Comparison of ENCODE assay signal across 8 mouse cellular contexts in the genomic region with DNA sequence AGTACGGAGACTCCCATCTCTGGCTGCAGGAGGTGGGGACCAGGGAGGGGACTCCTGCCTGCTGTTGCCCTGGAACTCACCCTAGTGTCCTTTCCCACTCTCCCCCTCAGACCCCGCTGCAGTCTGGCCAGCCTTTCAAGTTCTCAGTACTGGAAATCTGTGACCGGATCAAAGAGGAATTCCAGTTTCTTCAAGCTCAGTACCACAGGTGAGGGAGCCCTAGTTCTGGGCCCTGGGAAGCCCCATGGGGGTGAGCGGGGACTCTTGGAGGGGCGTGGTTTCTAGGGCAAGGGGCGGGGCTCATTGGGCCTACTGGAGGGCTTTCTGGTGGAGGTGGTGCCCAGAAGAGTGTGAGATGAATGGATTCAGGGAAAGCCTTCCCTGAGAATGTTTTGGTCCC. TPM values are rescaled to one million over a fixed set of nuclear protein-coding genes. Genes with fewer than 3 reads are reported as not detected.
DNase-seq lines count a peak whose midpoint lies in the region; ATAC-seq and TF ChIP-seq lines count a peak whose summit lies in the region.

No protein-coding gene starts in this region.

- H3K27ac ChIP-seq in spleen, adult 2 months (ENCODE audit: insufficient read depth, low read length), result no peak overlapping the region
- peak overlapping the region; percentile 58 for H3K27ac ChIP-seq in embryonic facial prominence, embryonic 14.5 days (replicated peaks; ENCODE audit: low read depth, low read length)
- peak overlapping the region; percentile 46; the same call in 1 of the 2 replicates for H3K27ac ChIP-seq in intestine, embryonic 16.5 days (ENCODE audit: low read length)

- H3K4me1 ChIP-seq in spleen, adult 2 months (ENCODE audit: control insufficient read depth, insufficient read depth, insufficient read length), result peaks cover 14% of the 10 kb centered on the region
- peaks cover 38% of the 10 kb centered on the region for H3K4me1 ChIP-seq in embryonic facial prominence, embryonic 14.5 days (ENCODE audit: control insufficient read depth, insufficient read depth, low read length)
- peaks cover 37% of the 10 kb centered on the region for H3K4me1 ChIP-seq in intestine, embryonic 16.5 days (ENCODE audit: control insufficient read depth, insufficient read depth, low read length)

- WGBS in spleen, adult 2 months, result 25% methylated on average over 6 of the region's 6 CpGs
- WGBS in embryonic facial prominence, embryonic 14.5 days, result under 1% methylated on average over 6 of the region's 6 CpGs
- 4% methylated on average over 6 of the region's 6 CpGs for WGBS in intestine, embryonic 16.5 days

- TF ChIP-seq POLR2A in spleen, adult 2 months (IDR thresholded peaks at IDR 0.05; ENCODE audit: low read depth, low read length), result no peak

- no peak for TF ChIP-seq CTCF in spleen, adult 2 months (IDR thresholded peaks at IDR 0.05; ENCODE audit: extremely low read depth, insufficient read depth, insufficient read length, insufficient replicate concordance)

- ATAC-seq in embryonic facial prominence, embryonic 14.5 days (ENCODE audit: low read depth), result no peak
- ATAC-seq in intestine, embryonic 16.5 days, result no peak

- H3K4me3 ChIP-seq in spleen, adult 2 months (ENCODE audit: extremely low read depth, insufficient read depth, insufficient read length), result peak overlapping the region; percentile 58
- H3K4me3 ChIP-seq in embryonic facial prominence, embryonic 14.5 days (ENCODE audit: low read depth, low read length), result peak overlapping the region; percentile 68
- peak overlapping the region; percentile 69 for H3K4me3 ChIP-seq in intestine, embryonic 16.5 days (ENCODE audit: low read length)

- H3K36me3 ChIP-seq in spleen, adult 2 months (ENCODE audit: control insufficient read depth, insufficient read depth, low read length), result no peaks in the 10 kb centered on the region
- H3K36me3 ChIP-seq in embryonic facial prominence, embryonic 14.5 days (ENCODE audit: control insufficient read depth, insufficient read depth, low read length), result peaks cover 12% of the 10 kb centered on the region; the same call in 1 of the 2 replicates
- no peaks in the 10 kb centered on the region for H3K36me3 ChIP-seq in intestine, embryonic 16.5 days (ENCODE audit: control insufficient read depth, insufficient read depth, low read length)

- peak overlapping the region; percentile 78 for H3K9ac ChIP-seq in embryonic facial prominence, embryonic 14.5 days (ENCODE audit: low read depth, low read length)
- H3K9ac ChIP-seq in intestine, embryonic 16.5 days (ENCODE audit: low read depth, low read length), result peak overlapping the region; percentile 77

- peaks cover 1% of the 10 kb centered on the region; the same call in 1 of the 2 replicates for H3K27me3 ChIP-seq in spleen, adult 2 months (ENCODE audit: control insufficient read depth, insufficient read depth, low read length)
- 0 out of 2 replicates have a peak, but pooled peaks cover 5% of the 10 kb centered on the region for H3K27me3 ChIP-seq in embryonic facial prominence, embryonic 14.5 days (replicated peaks; ENCODE audit: control insufficient read depth, insufficient read depth, low read length)
- H3K27me3 ChIP-seq in intestine, embryonic 16.5 days (replicated peaks; ENCODE audit: control insufficient read depth, insufficient read depth, low read length), result no peaks in the 10 kb centered on the region

- H3K9me3 ChIP-seq in embryonic facial prominence, embryonic 14.5 days (ENCODE audit: control insufficient read depth, low read length), result no peaks in the 10 kb centered on the region
- H3K9me3 ChIP-seq in intestine, embryonic 16.5 days (ENCODE audit: control insufficient read depth, low read length), result no peaks in the 10 kb centered on the region

- peak overlapping the region; percentile 89 for H3K4me2 ChIP-seq in embryonic facial prominence, embryonic 14.5 days (ENCODE audit: low read depth, low read length)
- H3K4me2 ChIP-seq in intestine, embryonic 16.5 days (ENCODE audit: low read depth, low read length), result peak overlapping the region; percentile 89

- peak in 1 of 2 experiments; percentile 33 for DNase-seq in spleen, adult 2 months (ENCODE audit: low read depth in 1 of 2, low spot score in 2 of 2)
- DNase-seq in spleen, adult 18-20 months, result no peak
- DNase-seq in embryonic facial prominence, embryonic 14.5 days (ENCODE audit: low spot score), result no peak
- peak; percentile 55 for DNase-seq in lung, postnatal 10 days
- DNase-seq in frontal cortex, postnatal 25 days (ENCODE audit: low spot score in 2 of 2), result no peak
- DNase-seq in right cerebral cortex, postnatal 4 days, result no peak
- no peak for DNase-seq in ovary, postnatal 10 days (ENCODE audit: low spot score)

RNA-seq across cellular contexts. Expression of gene Tle2, which starts 1.3 kb away (rescaled TPM):
- 49.9 and 58.6 TPM in 2 replicates for polyA plus RNA-seq in spleen, adult 2 months (2012; rRNA removed)
- polyA plus RNA-seq in embryonic facial prominence, embryonic 14.5 days (2014; fragmentation: Nextera tagmentation; extraction: Ambion mirVana), result 30.2 and 39.4 TPM in 2 replicates
- 12.6 and 13.6 TPM in 2 replicates for polyA plus RNA-seq in intestine, embryonic 16.5 days (2015; fragmentation: Nextera tagmentation; extraction: Ambion mirVana)

RNA-seq across cellular contexts. Expression of gene Aes, which starts 16.4 kb away (rescaled TPM):
- polyA plus RNA-seq in spleen, adult 2 months (2012; rRNA removed), result 702 and 1,172 TPM in 2 replicates
- 387 and 412 TPM in 2 replicates for polyA plus RNA-seq in embryonic facial prominence, embryonic 14.5 days (2014; fragmentation: Nextera tagmentation; extraction: Ambion mirVana)
- polyA plus RNA-seq in intestine, embryonic 16.5 days (2015; fragmentation: Nextera tagmentation; extraction: Ambion mirVana), result 473 and 518 TPM in 2 replicates

RNA-seq across cellular contexts. Expression of gene Tle6, which starts 25.2 kb away (rescaled TPM):
- 14.3 and 15.6 TPM in 2 replicates for polyA plus RNA-seq in spleen, adult 2 months (2012; rRNA removed)
- polyA plus RNA-seq in embryonic facial prominence, embryonic 14.5 days (2014; fragmentation: Nextera tagmentation; extraction: Ambion mirVana), result 17.1 and 17.8 TPM in 2 replicates
- polyA plus RNA-seq in intestine, embryonic 16.5 days (2015; fragmentation: Nextera tagmentation; extraction: Ambion mirVana), result 21.0 and 22.7 TPM in 2 replicates

RNA-seq across cellular contexts. Expression of gene BC025920, which starts 30.4 kb away (rescaled TPM):
- 1.8 TPM in 2 replicates for polyA plus RNA-seq in spleen, adult 2 months (2012; rRNA removed)
- 0.20 and 0.61 TPM in 2 replicates for polyA plus RNA-seq in embryonic facial prominence, embryonic 14.5 days (2014; fragmentation: Nextera tagmentation; extraction: Ambion mirVana)
- 0.61 and 1.2 TPM in 2 replicates for polyA plus RNA-seq in intestine, embryonic 16.5 days (2015; fragmentation: Nextera tagmentation; extraction: Ambion mirVana)

RNA-seq across cellular contexts. Expression of gene Gna11, which starts 30.7 kb away (rescaled TPM):
- polyA plus RNA-seq in spleen, adult 2 months (2012; rRNA removed), result 33.8 and 38.9 TPM in 2 replicates
- 87.7 and 88.4 TPM in 2 replicates for polyA plus RNA-seq in embryonic facial prominence, embryonic 14.5 days (2014; fragmentation: Nextera tagmentation; extraction: Ambion mirVana)
- 296 and 339 TPM in 2 replicates for polyA plus RNA-seq in intestine, embryonic 16.5 days (2015; fragmentation: Nextera tagmentation; extraction: Ambion mirVana)
